Mouse (Mus musculus): ENCODE results near the gene Dapl1. TPM values are rescaled to one million over a fixed set of nuclear protein-coding genes. Genes with fewer than 3 reads are reported as not detected.
A peak's percentile ranks its signal among the peaks of the same experiment; 100 is the strongest.

Gene Dapl1
- polyA plus RNA-seq, 1 experiment from 2014 or later: 50.9 TPM

DNA sequence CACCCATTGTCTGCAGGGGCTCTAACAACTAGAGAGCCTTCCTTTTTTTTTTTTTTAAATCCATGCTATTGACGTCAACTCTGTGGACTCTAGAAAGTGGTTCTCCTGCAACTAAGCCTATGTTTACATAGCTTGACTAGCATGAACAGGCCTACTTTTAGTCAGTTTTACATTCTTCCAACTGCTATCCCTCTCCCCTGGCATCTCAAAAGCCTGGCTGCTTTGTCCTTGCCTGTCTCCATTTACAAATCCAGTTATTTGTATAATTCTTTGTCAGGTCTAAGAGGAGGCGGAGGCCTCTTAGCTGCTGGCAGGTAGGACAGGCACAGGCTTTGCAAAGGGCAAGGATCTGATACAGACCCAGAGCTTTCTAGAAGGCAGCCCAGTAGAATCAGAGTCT lies 627 bp downstream of the Dapl1 start:
- peak; percentile 41; the same call in 1 of the 2 replicates for ATAC-seq (ENCODE audit: insufficient read depth, low FRiP score, low read depth)
- Histone ChIP-seq H3K9me3 (no peaks in the 10 kb centered on the region), H3K36me3 (no peaks in the 10 kb centered on the region), H3K4me2 (no peak overlapping the region), H3K4me3 (replicated peaks) (no peak overlapping the region), H3K9ac (no peak overlapping the region), H3K27me3 (replicated peaks) (no peaks in the 10 kb centered on the region), H3K4me1 (no peaks in the 10 kb centered on the region), H3K27ac (peak overlapping the region; percentile 66)
- WGBS: 48% methylated on average over 2 of the region's 2 CpGs

DNA sequence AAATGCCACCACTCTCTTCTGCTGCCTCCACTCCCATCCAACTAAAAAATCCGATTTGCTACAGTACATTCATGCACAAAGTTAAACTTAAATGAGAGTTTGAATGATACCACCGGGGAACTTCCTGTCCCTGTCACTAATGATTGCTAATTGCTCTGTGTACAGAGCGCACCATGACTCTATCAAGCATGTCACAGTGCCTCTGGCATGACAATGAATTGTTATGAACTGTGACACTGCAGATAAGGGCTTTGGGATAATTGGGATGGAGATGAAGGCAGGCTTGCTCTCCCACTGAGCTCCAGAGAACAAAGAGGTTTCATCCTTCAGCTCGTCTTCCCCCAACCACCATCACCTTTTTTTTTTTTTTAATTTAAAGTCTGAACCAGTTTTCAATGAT lies 1.2 kb downstream of the Dapl1 start:
- Histone ChIP-seq H3K9me3 (no peaks in the 10 kb centered on the region), H3K27me3 (replicated peaks) (no peaks in the 10 kb centered on the region), H3K27ac (peak overlapping the region; percentile 66), H3K4me3 (replicated peaks) (no peak overlapping the region), H3K9ac (no peak overlapping the region), H3K36me3 (no peaks in the 10 kb centered on the region), H3K4me1 (no peaks in the 10 kb centered on the region), H3K4me2 (no peak overlapping the region)
- WGBS: 54% methylated on average over 4 of the region's 4 CpGs
- no peak for ATAC-seq (ENCODE audit: insufficient read depth, low FRiP score, low read depth)

DNA sequence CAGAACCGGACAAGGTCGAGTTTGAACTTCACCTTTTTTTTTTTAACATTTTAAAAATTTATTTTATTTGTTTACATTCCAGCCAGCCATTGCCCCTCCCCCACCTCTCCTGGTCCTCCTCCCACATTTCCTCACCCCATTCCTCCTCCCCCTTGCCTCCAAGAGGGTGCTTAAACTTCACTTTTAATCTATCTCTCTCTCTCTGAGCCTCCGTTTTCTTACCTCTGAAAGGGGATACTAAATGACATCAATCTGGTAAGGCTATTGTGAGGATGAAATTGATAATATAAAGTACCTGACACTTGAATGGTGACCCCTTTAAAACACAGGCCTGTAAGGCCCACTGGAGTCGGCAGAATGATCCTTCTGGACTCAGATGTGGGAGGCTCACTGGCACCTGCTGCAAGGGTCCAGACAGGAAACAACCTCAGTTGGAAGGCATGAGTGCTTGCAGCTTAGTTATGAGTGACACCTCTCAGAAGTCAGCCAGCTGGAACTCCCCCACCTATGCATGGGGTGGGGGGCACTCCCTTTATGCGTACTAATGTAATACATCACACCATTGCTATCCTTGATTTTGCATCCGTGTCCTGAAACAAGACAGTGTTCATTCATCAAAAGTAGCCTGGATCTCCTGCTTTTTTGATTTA lies 1.9 kb downstream of the Dapl1 start:
- no peak overlapping the region for H3K27ac ChIP-seq

DNA sequence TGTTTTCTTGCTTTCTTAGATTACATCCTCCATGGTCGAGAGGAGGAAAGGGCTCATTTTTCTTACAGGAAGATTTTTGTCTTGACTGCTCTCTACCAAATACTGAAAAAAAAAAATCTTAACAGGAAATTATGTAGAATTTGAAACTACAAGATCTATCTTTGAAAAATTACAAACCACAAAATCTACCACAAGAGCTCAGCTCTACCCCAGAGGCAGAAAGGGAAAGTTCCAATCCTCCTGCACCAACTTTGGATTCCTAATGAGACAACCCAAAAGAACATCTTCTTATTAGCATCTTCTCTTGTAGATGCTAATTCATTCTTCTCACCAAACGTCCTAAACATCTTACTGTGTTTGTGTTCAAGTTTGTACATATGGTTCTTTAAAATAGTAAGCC lies 3.8 kb downstream of the Dapl1 start:
- no peak overlapping the region for H3K9ac ChIP-seq
- no peak overlapping the region for H3K4me2 ChIP-seq
- no peak overlapping the region for H3K4me3 ChIP-seq (replicated peaks)
- no peaks in the 10 kb centered on the region for H3K27me3 ChIP-seq (replicated peaks)
- no peaks in the 10 kb centered on the region for H3K36me3 ChIP-seq
- no peak overlapping the region for H3K27ac ChIP-seq
- 54% methylated on average over 2 of the region's 2 CpGs for WGBS
- H3K4me1 ChIP-seq: no peaks in the 10 kb centered on the region
- no peaks in the 10 kb centered on the region for H3K9me3 ChIP-seq
- ATAC-seq (ENCODE audit: insufficient read depth, low FRiP score, low read depth): no peak

More for the DNA sequence above, 1.9 kb downstream of the Dapl1 start:
- H3K27me3 ChIP-seq (replicated peaks): no peaks in the 10 kb centered on the region
- H3K36me3 ChIP-seq: no peaks in the 10 kb centered on the region
- no peaks in the 10 kb centered on the region for H3K9me3 ChIP-seq
- no peak for ATAC-seq (ENCODE audit: insufficient read depth, low FRiP score, low read depth)
- no peaks in the 10 kb centered on the region for H3K4me1 ChIP-seq
- H3K4me2 ChIP-seq: no peak overlapping the region
- no peak overlapping the region for H3K4me3 ChIP-seq (replicated peaks)
- whole genome bisulfite sequencing: 57% methylated on average over 6 of the region's 6 CpGs
- H3K9ac ChIP-seq: no peak overlapping the region

DNA sequence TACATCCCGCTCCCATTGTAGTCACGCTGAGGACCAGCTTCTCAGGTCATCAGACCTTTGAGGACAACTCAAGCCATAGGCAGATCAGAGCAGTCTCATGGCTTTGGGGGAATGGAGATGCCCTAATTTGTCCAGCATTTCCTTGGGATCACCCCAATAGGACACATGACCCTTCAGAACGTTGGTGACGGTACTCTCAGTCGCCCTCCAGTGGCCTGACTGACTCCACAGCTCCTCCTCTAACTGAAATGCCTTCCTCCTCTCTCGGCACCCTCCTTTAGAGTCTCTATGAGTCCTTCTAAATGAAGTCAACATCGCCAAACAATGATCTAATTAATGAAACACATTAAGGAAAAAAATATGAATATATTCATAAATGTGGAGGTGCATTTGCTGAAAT lies 5.9 kb downstream of the Dapl1 start:
- Histone ChIP-seq H3K27me3 (replicated peaks) (no peaks in the 10 kb centered on the region), H3K4me2 (no peak overlapping the region), H3K27ac (no peak overlapping the region), H3K9ac (no peak overlapping the region), H3K4me1 (no peaks in the 10 kb centered on the region), H3K4me3 (replicated peaks) (no peak overlapping the region), H3K9me3 (no peaks in the 10 kb centered on the region), H3K36me3 (no peaks in the 10 kb centered on the region)
- ATAC-seq (ENCODE audit: insufficient read depth, low FRiP score, low read depth): no peak
- 71% methylated on average over 7 of the region's 7 CpGs for WGBS

DNA sequence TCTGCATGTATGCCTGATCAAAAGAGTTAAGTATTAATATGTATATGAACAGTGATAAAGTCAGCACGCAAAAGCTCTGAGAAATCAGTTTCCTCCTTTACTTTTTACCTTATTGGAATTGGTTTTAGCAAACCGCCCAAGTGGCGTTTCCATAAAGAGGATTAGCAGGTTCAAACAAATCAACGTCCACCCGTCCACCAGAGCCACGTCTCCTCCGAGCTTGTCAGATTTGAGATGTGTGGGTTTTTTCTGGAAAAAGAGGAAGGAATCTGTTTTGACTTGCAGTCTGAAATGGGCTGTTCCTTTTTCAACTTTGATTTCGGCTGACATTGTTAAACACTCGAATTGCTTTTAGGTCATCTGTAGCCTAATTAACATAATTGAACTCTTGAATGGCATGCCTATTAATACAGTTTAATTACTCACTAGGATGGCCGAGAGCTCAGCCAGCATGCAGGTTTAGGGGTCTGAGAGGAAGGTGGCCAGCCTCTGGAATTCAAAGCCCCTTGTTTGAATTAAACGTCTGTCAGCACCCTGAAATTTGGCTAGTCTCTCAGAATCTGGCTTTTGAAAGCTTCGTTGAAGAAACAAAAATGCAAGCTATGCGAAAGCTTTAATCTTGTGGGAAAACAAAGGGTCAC lies 9.1 kb downstream of the Dapl1 start:
- Histone ChIP-seq H3K27me3 (replicated peaks) (no peaks in the 10 kb centered on the region), H3K9ac (no peak overlapping the region), H3K9me3 (no peaks in the 10 kb centered on the region), H3K4me3 (replicated peaks) (no peak overlapping the region), H3K4me1 (no peaks in the 10 kb centered on the region), H3K27ac (no peak overlapping the region), H3K4me2 (no peak overlapping the region), H3K36me3 (no peaks in the 10 kb centered on the region)
- 29% methylated on average over 13 of the region's 13 CpGs for WGBS
- no peak for ATAC-seq (ENCODE audit: insufficient read depth, low FRiP score, low read depth)

DNA sequence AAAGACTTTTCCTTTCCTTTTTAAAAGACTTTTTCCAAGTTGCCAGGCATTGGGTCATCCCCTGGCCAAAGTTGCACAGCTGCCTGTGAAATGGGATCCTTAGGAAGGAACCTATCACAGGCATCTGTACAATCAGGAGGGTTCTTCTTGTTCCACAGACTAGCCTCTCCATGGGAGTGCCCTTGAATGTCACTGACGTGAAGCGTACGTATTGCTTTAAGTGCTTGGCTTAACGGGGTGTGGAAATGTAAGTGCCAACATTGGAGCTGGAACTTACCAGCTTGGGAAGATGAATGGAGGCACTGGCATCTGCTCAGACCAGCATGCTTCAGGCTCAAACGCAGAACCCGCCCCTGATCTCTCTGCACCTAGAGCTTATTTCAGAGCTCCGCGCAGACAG lies 14.7 kb downstream of the Dapl1 start:
- Histone ChIP-seq H3K4me3 (replicated peaks) (no peak overlapping the region), H3K36me3 (no peaks in the 10 kb centered on the region), H3K4me2 (no peak overlapping the region), H3K27ac (no peak overlapping the region), H3K9me3 (no peaks in the 10 kb centered on the region), H3K9ac (no peak overlapping the region), H3K4me1 (no peaks in the 10 kb centered on the region), H3K27me3 (replicated peaks) (no peaks in the 10 kb centered on the region)
- no peak for ATAC-seq (ENCODE audit: insufficient read depth, low FRiP score, low read depth)
- 81% methylated on average over 8 of the region's 8 CpGs for WGBS

DNA sequence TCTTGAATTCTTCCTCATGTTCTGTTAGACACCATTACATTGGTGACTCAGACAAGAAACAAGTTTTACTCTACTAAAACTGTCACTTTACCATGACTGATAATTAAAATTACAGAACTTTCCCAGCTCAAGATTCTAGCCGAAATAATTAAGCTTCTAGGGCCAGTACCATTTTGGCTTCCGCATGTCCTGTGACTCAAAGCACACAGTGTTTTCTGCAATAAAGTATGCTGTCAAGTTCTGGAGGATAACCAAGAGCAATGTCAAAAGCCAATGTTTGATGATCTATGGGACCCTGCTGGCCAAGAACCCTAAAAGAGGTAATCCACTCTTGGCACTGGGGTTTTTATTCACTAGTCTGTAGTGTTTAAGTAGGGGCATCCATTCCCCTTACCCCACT lies 15.3 kb downstream of the Dapl1 start:
- Histone ChIP-seq H3K9me3 (no peaks in the 10 kb centered on the region), H3K9ac (no peak overlapping the region), H3K4me2 (no peak overlapping the region), H3K4me1 (no peaks in the 10 kb centered on the region), H3K27ac (no peak overlapping the region), H3K36me3 (no peaks in the 10 kb centered on the region), H3K4me3 (replicated peaks) (no peak overlapping the region), H3K27me3 (replicated peaks) (no peaks in the 10 kb centered on the region)
- WGBS: 67% methylated on average over 2 of the region's 2 CpGs
- ATAC-seq (ENCODE audit: insufficient read depth, low FRiP score, low read depth): no peak

DNA sequence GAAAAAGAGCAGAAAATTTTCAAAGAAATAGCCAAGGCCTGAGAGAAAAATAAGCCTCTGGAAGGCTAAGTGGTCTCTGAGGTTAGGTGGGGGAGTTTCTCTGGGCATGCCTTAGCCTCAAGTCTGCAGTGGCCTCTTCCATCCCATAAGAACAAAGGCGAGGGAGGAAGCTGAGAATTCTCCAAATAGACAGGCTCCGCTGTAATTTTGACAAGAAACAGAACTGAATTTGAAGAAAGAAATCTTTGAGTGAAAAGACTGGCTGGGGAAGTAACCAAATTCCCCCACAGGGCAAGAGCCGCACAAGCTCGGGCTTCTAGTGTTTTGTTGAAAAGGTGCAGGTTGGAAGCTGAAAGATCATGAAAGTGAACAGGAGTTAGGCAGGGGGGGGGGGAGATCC lies 24.6 kb downstream of the Dapl1 start:
- Histone ChIP-seq H3K27me3 (replicated peaks) (no peaks in the 10 kb centered on the region), H3K27ac (no peak overlapping the region), H3K9ac (no peak overlapping the region), H3K9me3 (no peaks in the 10 kb centered on the region), H3K4me3 (replicated peaks) (no peak overlapping the region), H3K4me1 (peaks cover 8% of the 10 kb centered on the region; the same call in 1 of the 2 replicates), H3K4me2 (no peak overlapping the region), H3K36me3 (no peaks in the 10 kb centered on the region)
- no peak for ATAC-seq (ENCODE audit: insufficient read depth, low FRiP score, low read depth)
- WGBS: 52% methylated on average over 4 of the region's 4 CpGs

DNA sequence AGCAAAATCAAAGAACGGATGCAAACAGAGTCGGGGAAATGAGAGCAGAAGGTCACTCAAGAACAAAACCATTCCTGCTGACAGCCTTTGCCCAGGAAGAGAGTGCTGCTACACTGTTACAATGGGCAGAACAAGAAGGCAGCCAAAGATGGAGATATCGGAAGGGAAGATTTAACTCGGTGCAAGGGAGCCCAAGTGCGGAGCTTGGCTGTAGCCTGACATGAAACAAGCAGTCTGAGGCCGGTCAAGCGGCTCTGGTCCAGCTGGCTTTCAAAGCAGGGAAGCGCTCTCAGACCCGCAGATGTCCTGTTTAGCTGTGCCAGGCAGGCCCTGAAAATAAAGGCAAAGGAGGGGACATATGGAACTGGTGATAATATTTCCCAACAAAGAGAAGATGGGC lies 26.0 kb downstream of the Dapl1 start:
- Histone ChIP-seq H3K36me3 (no peaks in the 10 kb centered on the region), H3K4me1 (peaks cover 11% of the 10 kb centered on the region; the same call in 1 of the 2 replicates), H3K27me3 (replicated peaks) (no peaks in the 10 kb centered on the region), H3K9ac (no peak overlapping the region), H3K4me3 (replicated peaks) (no peak overlapping the region), H3K4me2 (no peak overlapping the region), H3K27ac (peak overlapping the region; percentile 48; the same call in 1 of the 2 replicates), H3K9me3 (no peaks in the 10 kb centered on the region)
- WGBS: 36% methylated on average over 9 of the region's 9 CpGs
- no peak for ATAC-seq (ENCODE audit: insufficient read depth, low FRiP score, low read depth)

DNA sequence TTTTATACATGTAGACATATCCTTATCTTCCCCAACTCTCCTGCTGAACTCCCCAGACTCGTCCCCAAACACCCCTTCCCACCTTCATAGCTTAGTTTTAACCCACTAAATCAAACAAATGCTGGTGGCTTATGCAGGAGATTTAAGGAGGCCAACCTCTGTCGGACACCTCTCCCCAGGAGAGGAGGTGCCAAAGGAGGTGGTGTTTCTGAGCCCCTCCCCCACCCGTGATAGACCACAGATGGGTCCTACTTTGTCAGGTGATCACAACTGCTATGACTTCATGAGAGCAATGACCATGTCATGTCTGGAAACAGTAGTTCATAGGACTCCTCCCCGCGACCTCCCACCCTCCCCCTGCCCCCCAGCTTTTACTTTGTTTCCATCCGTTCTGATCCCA lies 26.4 kb downstream of the Dapl1 start:
- H3K9ac ChIP-seq: no peak overlapping the region
- no peaks in the 10 kb centered on the region for H3K27me3 ChIP-seq (replicated peaks)
- no peak overlapping the region for H3K4me3 ChIP-seq (replicated peaks)
- peaks cover 11% of the 10 kb centered on the region; the same call in 1 of the 2 replicates for H3K4me1 ChIP-seq
- no peaks in the 10 kb centered on the region for H3K9me3 ChIP-seq
- H3K36me3 ChIP-seq: no peaks in the 10 kb centered on the region
- no peak overlapping the region for H3K4me2 ChIP-seq
- 58% methylated on average over 6 of the region's 6 CpGs for WGBS
- no peak overlapping the region for H3K27ac ChIP-seq
- no peak for ATAC-seq (ENCODE audit: insufficient read depth, low FRiP score, low read depth)

DNA sequence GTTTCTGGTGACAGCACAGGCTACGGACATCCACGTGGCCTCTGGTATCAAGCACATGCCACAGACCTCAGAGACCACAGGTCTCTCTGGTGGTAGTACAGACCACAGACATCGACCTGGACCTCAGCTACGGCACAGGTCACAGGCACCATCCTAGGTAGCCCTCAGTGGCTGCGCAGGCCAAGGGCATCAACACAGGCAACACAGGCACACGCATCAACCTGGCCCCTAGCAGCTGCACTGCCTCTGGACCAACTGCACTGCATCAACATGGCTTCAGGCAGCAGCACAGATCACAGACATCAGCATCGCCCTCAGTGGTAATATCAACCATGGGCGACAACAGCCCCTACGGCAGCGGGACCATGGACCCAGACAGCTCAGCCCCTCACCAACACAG lies 36.2 kb downstream of the Dapl1 start:
- H3K4me1 ChIP-seq: no peaks in the 10 kb centered on the region
- H3K4me3 ChIP-seq (replicated peaks): no peak overlapping the region
- no peak overlapping the region for H3K27ac ChIP-seq
- H3K27me3 ChIP-seq (replicated peaks): no peaks in the 10 kb centered on the region
- 90% methylated on average over 10 of the region's 10 CpGs for WGBS
- no peaks in the 10 kb centered on the region for H3K36me3 ChIP-seq
- H3K9me3 ChIP-seq: no peaks in the 10 kb centered on the region
- H3K4me2 ChIP-seq: no peak overlapping the region
- ATAC-seq (ENCODE audit: insufficient read depth, low FRiP score, low read depth): no peak
- H3K9ac ChIP-seq: no peak overlapping the region
